Mouse (Mus musculus): ENCODE data around the gene F10. TPM values are rescaled to one million over a fixed set of nuclear protein-coding genes. Genes with fewer than 3 reads are reported as not detected.
"Not testable (repeated sequence)": the region's sequence is repeated elsewhere in the genome, so short reads cannot be mapped to it uniquely, and the experiment has no call there.

The F10 gene
- polyA plus RNA-seq, 1 experiment from 2014 or later: 2.3 TPM

GRCm38 (mm10) chr8:13075579-13075978, 38.5 kb downstream of the F10 start:
- ATAC-seq (replicated peaks; ENCODE audit: insufficient number of reproducible peaks, low FRiP score, low TSS enrichment); H3K4me1 ChIP-seq (ENCODE audit: control insufficient read depth, insufficient read depth, low read length); H3K27ac ChIP-seq (ENCODE audit: low read depth, low read length); H3K9me3 ChIP-seq (replicated peaks; ENCODE audit: control insufficient read depth, low read length); H3K4me3 ChIP-seq (ENCODE audit: low read depth, low read length); H3K27me3 ChIP-seq (ENCODE audit: control insufficient read depth, insufficient read depth, low read length); H3K4me2 ChIP-seq; H3K9ac ChIP-seq (ENCODE audit: low read depth, low read length): not testable (repeated sequence)
- peaks cover 33% of the 10 kb centered on the region for H3K36me3 ChIP-seq (ENCODE audit: control insufficient read depth, insufficient read depth, low read length)
- WGBS (ENCODE audit: insufficient replicate concordance): 78% methylated on average over 1 of the region's 1 CpGs

GRCm38 (mm10) chr8:13077542-13077941, 40.4 kb downstream of the F10 start:
- Histone ChIP-seq H3K4me3 (ENCODE audit: low read depth, low read length) (no peak overlapping the region), H3K36me3 (ENCODE audit: control insufficient read depth, insufficient read depth, low read length) (peaks cover 43% of the 10 kb centered on the region), H3K9me3 (replicated peaks; ENCODE audit: control insufficient read depth, low read length) (no peaks in the 10 kb centered on the region), H3K4me2 (no peak overlapping the region), H3K27ac (ENCODE audit: low read depth, low read length) (no peak overlapping the region), H3K4me1 (ENCODE audit: control insufficient read depth, insufficient read depth, low read length) (no peaks in the 10 kb centered on the region), H3K9ac (ENCODE audit: low read depth, low read length) (no peak overlapping the region), H3K27me3 (ENCODE audit: control insufficient read depth, insufficient read depth, low read length) (no peaks in the 10 kb centered on the region)
- no peak for ATAC-seq (replicated peaks; ENCODE audit: insufficient number of reproducible peaks, low FRiP score, low TSS enrichment)
- 87% methylated on average over 7 of the region's 7 CpGs for WGBS (ENCODE audit: insufficient replicate concordance)

GRCm38 (mm10) chr8:13104691-13105086, 67.6 kb downstream of the F10 start:
- WGBS (ENCODE audit: insufficient replicate concordance): 0% methylated on average over 45 of the region's 45 CpGs
- H3K4me1 ChIP-seq (ENCODE audit: control insufficient read depth, insufficient read depth, low read length): peaks cover 24% of the 10 kb centered on the region
- H3K4me2 ChIP-seq: peak overlapping the region; percentile 74
- peak overlapping the region; percentile 96 for H3K27ac ChIP-seq (ENCODE audit: low read depth, low read length)
- no peaks in the 10 kb centered on the region for H3K27me3 ChIP-seq (ENCODE audit: control insufficient read depth, insufficient read depth, low read length)
- H3K9ac ChIP-seq (ENCODE audit: low read depth, low read length): peak overlapping the region; percentile 96
- H3K4me3 ChIP-seq (ENCODE audit: low read depth, low read length): peak overlapping the region; percentile 98
- peak; percentile 78 for ATAC-seq (replicated peaks; ENCODE audit: insufficient number of reproducible peaks, low FRiP score, low TSS enrichment)
- H3K36me3 ChIP-seq (ENCODE audit: control insufficient read depth, insufficient read depth, low read length): no peaks in the 10 kb centered on the region
- no peaks in the 10 kb centered on the region for H3K9me3 ChIP-seq (replicated peaks; ENCODE audit: control insufficient read depth, low read length)

- no peaks in the 10 kb centered on the region for H3K27me3 ChIP-seq (ENCODE audit: control insufficient read depth, insufficient read depth, low read length)
- peak within 1 kb of the TSS; percentile 96 for H3K27ac ChIP-seq (ENCODE audit: low read depth, low read length)
- peak; percentile 98 for ATAC-seq (replicated peaks; ENCODE audit: insufficient number of reproducible peaks, low FRiP score, low TSS enrichment)
- H3K4me2 ChIP-seq: peak within 1 kb of the TSS; percentile 92
- H3K9me3 ChIP-seq (replicated peaks; ENCODE audit: control insufficient read depth, low read length): no peaks in the 10 kb centered on the region
- H3K9ac ChIP-seq (ENCODE audit: low read depth, low read length): peak within 1 kb of the TSS; percentile 96
- H3K36me3 ChIP-seq (ENCODE audit: control insufficient read depth, insufficient read depth, low read length): no peaks in the 10 kb centered on the region
- H3K4me1 ChIP-seq (ENCODE audit: control insufficient read depth, insufficient read depth, low read length): peaks cover 25% of the 10 kb centered on the region
- peak within 1 kb of the TSS; percentile 98 for H3K4me3 ChIP-seq (ENCODE audit: low read depth, low read length)
- under 1% methylated on average over 75 of the region's 87 CpGs for WGBS (ENCODE audit: insufficient replicate concordance)
Observed at GRCm38 (mm10) chr8:13105087-13105881, 68.2 kb downstream of the F10 start, which contains the start of the genes Pcid2 and Cul4a. TSS of gene Pcid2 (minus strand) at chr8:13105459. TSS of gene Cul4a (plus strand) at chr8:13105621.

DNA sequence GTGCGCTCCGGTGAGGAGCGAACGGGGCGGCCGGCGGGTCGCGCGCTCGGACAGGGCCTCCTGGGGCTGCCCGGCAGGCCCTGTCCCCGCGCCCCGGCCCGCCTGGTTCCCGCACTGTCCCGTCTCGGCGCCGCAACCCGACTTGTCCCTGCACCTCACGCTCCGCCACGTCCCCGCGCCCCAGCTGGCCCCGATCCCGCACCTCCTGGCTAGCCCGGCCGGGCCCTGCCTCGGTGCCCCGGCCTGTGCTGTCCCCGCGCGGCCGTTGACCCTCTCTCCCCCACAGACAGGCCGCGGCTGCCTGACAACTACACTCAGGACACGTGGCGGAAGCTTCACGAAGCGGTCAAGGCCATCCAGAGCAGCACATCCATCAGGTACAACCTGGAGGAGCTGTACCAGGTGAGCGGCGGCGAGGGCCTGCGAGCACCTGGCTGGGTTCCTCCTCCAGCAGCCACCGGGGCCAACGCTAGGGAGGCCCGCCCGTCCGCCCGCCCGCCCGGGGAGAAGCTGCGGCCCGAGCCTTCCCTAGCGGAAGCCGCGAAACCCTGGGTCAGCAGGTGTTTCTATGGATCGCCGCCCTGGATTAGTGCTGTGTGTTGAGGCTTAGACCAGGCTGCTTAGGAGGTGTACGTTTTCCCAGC, 68.9 kb downstream of the F10 start:
- WGBS (ENCODE audit: insufficient replicate concordance): under 1% methylated on average over 48 of the region's 63 CpGs
- no peaks in the 10 kb centered on the region for H3K36me3 ChIP-seq (ENCODE audit: control insufficient read depth, insufficient read depth, low read length)
- H3K9me3 ChIP-seq (replicated peaks; ENCODE audit: control insufficient read depth, low read length): no peaks in the 10 kb centered on the region
- H3K27me3 ChIP-seq (ENCODE audit: control insufficient read depth, insufficient read depth, low read length): no peaks in the 10 kb centered on the region
- ATAC-seq (replicated peaks; ENCODE audit: insufficient number of reproducible peaks, low FRiP score, low TSS enrichment): peak; percentile 47
- peak overlapping the region; percentile 95 for H3K9ac ChIP-seq (ENCODE audit: low read depth, low read length)
- peak overlapping the region; percentile 69 for H3K27ac ChIP-seq (ENCODE audit: low read depth, low read length)
- peaks cover 25% of the 10 kb centered on the region for H3K4me1 ChIP-seq (ENCODE audit: control insufficient read depth, insufficient read depth, low read length)
- H3K4me2 ChIP-seq: peak overlapping the region; percentile 92
- peak overlapping the region; percentile 98 for H3K4me3 ChIP-seq (ENCODE audit: low read depth, low read length)

Other genes with a start within 250 kb of the F10 start
- gene Mcf2l, start 163.5 kb upstream of the F10 start, polyA plus RNA-seq (2014; fragmentation: Nextera tagmentation; extraction: Ambion mirVana): 8.8 and 11.3 TPM in 2 replicates
- not detected in 2 replicates for gene F7, start 11.3 kb upstream of the F10 start, polyA plus RNA-seq (2014; fragmentation: Nextera tagmentation; extraction: Ambion mirVana)
- gene Proz, start 23.6 kb downstream of the F10 start, polyA plus RNA-seq (2014; fragmentation: Nextera tagmentation; extraction: Ambion mirVana): 0.50 and 0.56 TPM in 2 replicates
- 29.1 and 30.1 TPM in 2 replicates for gene Pcid2, start 68.2 kb downstream of the F10 start, polyA plus RNA-seq (2014; fragmentation: Nextera tagmentation; extraction: Ambion mirVana)
- 111 and 130 TPM in 2 replicates for gene Cul4a, start 68.3 kb downstream of the F10 start, polyA plus RNA-seq (2014; fragmentation: Nextera tagmentation; extraction: Ambion mirVana)
- 334 and 393 TPM in 2 replicates for gene Lamp1, start 121.9 kb downstream of the F10 start, polyA plus RNA-seq (2014; fragmentation: Nextera tagmentation; extraction: Ambion mirVana)
- gene Grtp1, start 163.3 kb downstream of the F10 start, polyA plus RNA-seq (2014; fragmentation: Nextera tagmentation; extraction: Ambion mirVana): 28.2 and 30.6 TPM in 2 replicates
- 132 and 142 TPM in 2 replicates for gene Adprhl1, start 216.9 kb downstream of the F10 start, polyA plus RNA-seq (2014; fragmentation: Nextera tagmentation; extraction: Ambion mirVana)